Mouse (Mus musculus) liver, postnatal 0 days (tissue): ENCODE results near the gene Enoph1.

Experiments
- CTCF ChIP-seq: sonication (generic); IDR thresholded peaks from 2 replicates; pipeline ENCODE4 v1.5.1; 2016; ENCODE audit warnings: antibody characterized with exemption, low read depth
- EP300 ChIP-seq: IDR thresholded peaks from 2 replicates; pipeline ENCODE4 v1.6.1; 2016; ENCODE audit warnings: antibody characterized with exemption, low read depth, mild to moderate bottlenecking

DNA sequence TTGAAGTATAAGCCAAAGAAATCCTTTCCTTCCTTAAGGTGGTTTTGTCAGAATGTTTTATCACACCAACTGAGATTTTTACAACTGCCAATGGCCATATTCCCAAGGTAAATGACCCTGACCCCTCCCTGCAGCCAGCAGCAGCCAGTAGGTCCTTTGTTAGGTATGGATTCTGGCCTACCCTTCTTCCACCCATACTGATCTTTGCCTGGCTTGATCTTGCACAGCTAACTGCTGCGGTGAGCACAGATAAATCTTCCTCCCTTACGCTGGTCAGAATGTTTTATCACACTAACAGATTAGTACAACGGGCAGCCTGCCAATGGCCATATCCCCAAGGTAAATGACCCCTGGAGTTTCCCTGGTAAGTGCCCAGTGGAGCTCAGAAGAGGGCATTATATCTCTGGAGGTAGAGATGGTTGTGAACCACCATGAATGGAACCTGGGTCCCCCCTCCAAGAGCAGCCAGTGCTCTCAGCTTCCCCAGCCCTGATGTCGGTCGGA, 16.1 kb downstream of the Enoph1 start:
- TF ChIP-seq CTCF (no peak), EP300 (no peak)
